Mouse (Mus musculus): ENCODE measurements around the gene Hoxa13. TPM values are rescaled to one million over a fixed set of nuclear protein-coding genes. Genes with fewer than 3 reads are reported as not detected.

Hoxa13 gene
- polyA plus RNA-seq (2016; fragmentation: Nextera tagmentation; extraction: Ambion mirVana), result 0.10 TPM in 1 of 2 replicates, not detected in the other

DNA sequence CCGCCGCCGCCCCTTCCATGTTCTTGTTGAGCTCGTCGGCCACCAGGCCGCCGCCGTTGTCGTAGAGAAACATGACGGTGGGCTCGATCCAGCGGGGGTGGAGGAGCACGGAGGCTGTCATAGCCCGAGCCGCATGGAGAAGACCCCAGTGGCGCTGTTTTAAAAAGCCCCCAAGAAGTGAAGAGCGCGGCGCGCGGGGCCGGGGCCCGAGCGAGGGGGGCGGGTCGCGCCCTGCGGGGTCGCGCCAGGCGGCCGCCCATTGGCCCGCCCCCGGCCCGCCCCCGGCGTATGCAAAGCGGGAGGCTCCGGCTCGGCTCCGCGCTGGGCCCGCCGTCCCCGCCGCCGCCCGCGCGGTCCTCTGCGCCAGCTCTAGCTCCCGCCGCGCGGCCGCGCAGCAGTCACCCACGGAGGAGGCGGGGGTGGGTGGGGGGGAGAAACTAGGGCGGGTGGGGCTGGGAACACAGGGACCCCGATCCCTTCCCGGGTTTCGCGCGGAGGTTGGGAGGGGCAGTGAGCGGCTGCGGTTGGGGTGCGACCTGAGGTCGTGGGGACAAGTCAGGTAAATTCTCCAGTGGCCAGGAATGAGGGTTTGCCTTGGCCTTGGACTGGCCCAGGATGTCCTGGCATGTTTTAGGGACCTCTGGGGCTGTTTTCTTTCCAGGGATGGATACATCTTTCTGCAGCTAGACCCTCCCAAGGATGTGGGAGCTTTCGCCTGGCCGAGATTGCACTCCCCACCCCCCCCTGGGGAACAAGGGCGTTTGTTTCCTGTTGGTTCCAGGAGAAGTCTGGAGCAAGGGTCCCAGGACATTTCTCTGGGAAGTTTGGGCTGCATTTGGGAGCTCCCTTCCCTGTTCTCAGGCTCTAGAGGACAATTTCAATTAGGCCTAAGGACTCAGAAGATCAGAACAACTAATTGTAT lies at the start of gene Hoxa13:
Gene Hoxa13 (minus strand): TSS at position 227 of the 922 bp plus-strand sequence.
- Histone ChIP-seq H3K36me3 (no peaks in the 10 kb centered on the region), H3K27me3 (replicated peaks) (peaks cover 86% of the 10 kb centered on the region), H3K9me3 (replicated peaks) (no peaks in the 10 kb centered on the region), H3K4me3 (peak within 1 kb of the TSS; percentile 57), H3K4me2 (peak within 1 kb of the TSS; percentile 85), H3K4me1 (replicated peaks) (peaks cover 13% of the 10 kb centered on the region; the same call in 1 of the 2 replicates), H3K9ac (no peak within 1 kb of the TSS), H3K27ac (ENCODE audit: poor library complexity, severe bottlenecking) (no peak within 1 kb of the TSS)
- peak; percentile 75 for ATAC-seq (ENCODE audit: insufficient number of reproducible peaks, low FRiP score)
- 3% methylated on average over 50 of the region's 72 CpGs for WGBS

DNA sequence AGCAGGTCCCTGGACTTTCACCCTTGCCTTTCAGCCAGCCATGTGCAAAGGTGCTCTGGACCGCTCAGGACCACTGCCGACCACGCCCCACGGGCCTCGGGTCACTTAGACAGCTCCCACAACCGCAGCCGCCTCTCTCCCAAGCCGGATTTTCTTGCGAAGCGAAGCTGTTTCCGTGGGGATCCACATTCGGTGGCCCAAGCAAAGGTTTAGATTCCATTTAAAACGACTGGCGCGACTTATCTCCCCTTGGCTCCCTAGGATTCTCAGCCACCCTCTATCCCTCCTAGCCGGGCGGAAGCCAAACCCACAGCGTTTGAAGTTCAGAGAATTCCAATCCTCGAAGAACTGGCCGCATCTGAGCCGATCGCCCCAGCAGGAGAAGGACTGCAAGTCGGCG lies 49.7 kb upstream of the Hoxa13 start:
- 0 out of 2 replicates have a peak overlapping the region, but pooled peaks have one; percentile 17 for H3K4me3 ChIP-seq

DNA sequence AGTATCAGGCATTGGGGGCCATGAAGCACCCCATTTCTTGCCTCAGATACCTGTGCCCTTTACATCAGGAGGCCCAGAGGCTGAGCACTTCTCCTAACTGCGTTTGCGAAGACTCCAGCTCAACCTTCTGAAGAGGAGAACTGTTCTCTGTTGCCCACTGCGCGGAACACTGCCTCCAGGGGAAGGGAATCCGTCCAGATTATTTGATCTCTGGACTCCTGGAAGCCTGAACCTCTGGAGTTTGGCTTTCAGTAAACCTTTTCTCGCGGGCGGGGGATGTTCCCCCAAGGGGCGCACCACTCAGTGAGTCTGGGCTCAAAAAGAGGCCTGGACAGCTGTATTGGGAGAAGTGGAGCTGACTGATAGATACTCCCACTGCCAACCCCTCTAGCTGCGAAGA lies 49.1 kb upstream of the Hoxa13 start:
- no peaks in the 10 kb centered on the region for H3K9me3 ChIP-seq (replicated peaks)
- H3K9ac ChIP-seq, result no peak overlapping the region
- no peak overlapping the region for H3K4me2 ChIP-seq
- H3K4me3 ChIP-seq, result no peak overlapping the region
- H3K27ac ChIP-seq (ENCODE audit: poor library complexity, severe bottlenecking), result no peak overlapping the region
- H3K4me1 ChIP-seq (replicated peaks), result peaks cover 18% of the 10 kb centered on the region
- 33% methylated on average over 10 of the region's 10 CpGs for WGBS
- no peaks in the 10 kb centered on the region for H3K36me3 ChIP-seq
- ATAC-seq (ENCODE audit: insufficient number of reproducible peaks, low FRiP score), result no peak
- H3K27me3 ChIP-seq (replicated peaks), result peaks cover 91% of the 10 kb centered on the region

More for the DNA sequence above, 49.7 kb upstream of the Hoxa13 start:
- peak overlapping the region; percentile 35 for H3K4me2 ChIP-seq
- peaks cover 18% of the 10 kb centered on the region for H3K4me1 ChIP-seq (replicated peaks)
- under 1% methylated on average over 24 of the region's 24 CpGs for WGBS
- no peak overlapping the region for H3K9ac ChIP-seq
- no peak overlapping the region for H3K27ac ChIP-seq (ENCODE audit: poor library complexity, severe bottlenecking)
- peaks cover 93% of the 10 kb centered on the region for H3K27me3 ChIP-seq (replicated peaks)
- H3K9me3 ChIP-seq (replicated peaks), result no peaks in the 10 kb centered on the region
- H3K36me3 ChIP-seq, result no peaks in the 10 kb centered on the region
- no peak for ATAC-seq (ENCODE audit: insufficient number of reproducible peaks, low FRiP score)

DNA sequence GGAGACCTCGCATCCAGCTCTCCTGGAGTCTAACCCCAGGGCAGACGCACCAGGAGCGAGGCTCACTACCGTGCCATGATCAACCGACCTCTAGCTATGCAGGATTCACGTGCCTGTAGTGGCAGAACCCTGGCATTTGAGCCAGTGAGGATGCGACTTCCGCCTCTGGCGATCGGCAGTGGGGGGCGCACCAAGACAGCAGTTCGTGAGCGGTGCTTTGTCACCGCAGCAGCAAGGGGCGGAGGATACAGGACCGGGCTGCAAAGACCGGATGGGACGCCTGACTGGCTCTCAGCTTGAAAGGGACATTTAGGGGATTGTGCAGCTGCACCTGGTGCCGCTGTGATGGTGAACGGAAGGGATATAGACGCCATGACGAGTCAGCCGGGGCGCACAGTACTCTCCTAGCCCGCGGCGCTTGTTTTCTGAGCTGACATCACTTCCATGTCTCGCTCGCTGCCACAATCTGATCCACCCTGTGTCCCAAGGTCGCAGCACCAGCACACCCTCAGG lies 45.3 kb upstream of the Hoxa13 start:
- peaks cover 70% of the 10 kb centered on the region for H3K27me3 ChIP-seq (replicated peaks)
- H3K27ac ChIP-seq (ENCODE audit: poor library complexity, severe bottlenecking), result no peak overlapping the region
- no peaks in the 10 kb centered on the region for H3K36me3 ChIP-seq
- peak overlapping the region; percentile 18 for H3K9ac ChIP-seq
- 0 out of 2 replicates have a peak, but pooled peaks have one; percentile 18 for ATAC-seq (ENCODE audit: insufficient number of reproducible peaks, low FRiP score)
- H3K4me3 ChIP-seq, result peak overlapping the region; percentile 46
- H3K4me1 ChIP-seq (replicated peaks), result peaks cover 7% of the 10 kb centered on the region
- under 1% methylated on average over 30 of the region's 30 CpGs for WGBS
- no peaks in the 10 kb centered on the region for H3K9me3 ChIP-seq (replicated peaks)
- H3K4me2 ChIP-seq, result peak overlapping the region; percentile 69

DNA sequence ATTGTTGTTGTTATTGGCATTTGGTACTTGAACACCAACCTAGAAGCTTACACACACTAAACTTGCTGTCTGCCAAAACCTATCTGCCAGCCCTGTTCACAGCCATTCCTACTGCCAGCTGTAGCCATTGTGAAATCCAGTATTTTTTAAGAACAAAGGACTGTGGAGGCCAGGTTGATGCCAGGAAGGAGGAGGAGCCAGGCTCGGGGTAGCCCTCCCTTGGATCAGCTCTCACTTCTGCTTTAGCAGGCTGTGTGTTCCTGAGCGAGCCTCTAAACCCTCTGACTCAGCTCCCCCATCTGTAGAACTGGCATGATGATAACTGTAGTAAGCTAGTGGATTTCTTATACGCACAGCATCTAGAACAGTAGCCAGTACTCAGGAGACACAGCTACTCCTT lies 42.7 kb upstream of the Hoxa13 start:
- no peak overlapping the region for H3K4me2 ChIP-seq
- WGBS, result 52% methylated on average over 3 of the region's 3 CpGs
- no peaks in the 10 kb centered on the region for H3K9me3 ChIP-seq (replicated peaks)
- no peak for ATAC-seq (ENCODE audit: insufficient number of reproducible peaks, low FRiP score)
- no peaks in the 10 kb centered on the region for H3K36me3 ChIP-seq
- H3K4me3 ChIP-seq, result no peak overlapping the region
- H3K27me3 ChIP-seq (replicated peaks), result peaks cover 66% of the 10 kb centered on the region
- H3K27ac ChIP-seq (ENCODE audit: poor library complexity, severe bottlenecking), result no peak overlapping the region
- no peak overlapping the region for H3K9ac ChIP-seq
- no peaks in the 10 kb centered on the region for H3K4me1 ChIP-seq (replicated peaks)

DNA sequence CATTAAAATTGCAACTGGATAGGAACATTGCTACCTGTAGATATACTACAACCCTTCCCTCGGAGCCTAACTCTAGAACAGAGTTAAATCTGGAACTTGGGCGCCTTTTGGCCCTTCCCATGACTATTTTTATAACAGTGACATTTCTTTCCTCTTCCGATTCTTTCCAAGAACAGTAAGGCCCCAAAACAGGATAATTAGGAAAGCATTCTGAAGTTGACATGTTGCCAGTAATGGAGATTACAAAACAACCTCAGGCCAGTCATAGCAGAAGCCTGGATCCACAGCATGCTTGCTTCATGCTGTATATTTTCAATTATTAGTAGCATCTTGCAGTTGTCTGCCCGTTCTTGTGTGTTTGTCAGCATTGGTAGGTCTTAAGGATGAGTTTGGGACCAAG lies 40.1 kb upstream of the Hoxa13 start:
- Histone ChIP-seq H3K9ac (no peak overlapping the region), H3K27ac (ENCODE audit: poor library complexity, severe bottlenecking) (no peak overlapping the region), H3K36me3 (no peaks in the 10 kb centered on the region), H3K4me1 (replicated peaks) (no peaks in the 10 kb centered on the region), H3K27me3 (replicated peaks) (peaks cover 53% of the 10 kb centered on the region), H3K4me2 (no peak overlapping the region), H3K4me3 (no peak overlapping the region), H3K9me3 (replicated peaks) (no peaks in the 10 kb centered on the region)
- WGBS, result 66% methylated on average over 4 of the region's 4 CpGs
- no peak for ATAC-seq (ENCODE audit: insufficient number of reproducible peaks, low FRiP score)

DNA sequence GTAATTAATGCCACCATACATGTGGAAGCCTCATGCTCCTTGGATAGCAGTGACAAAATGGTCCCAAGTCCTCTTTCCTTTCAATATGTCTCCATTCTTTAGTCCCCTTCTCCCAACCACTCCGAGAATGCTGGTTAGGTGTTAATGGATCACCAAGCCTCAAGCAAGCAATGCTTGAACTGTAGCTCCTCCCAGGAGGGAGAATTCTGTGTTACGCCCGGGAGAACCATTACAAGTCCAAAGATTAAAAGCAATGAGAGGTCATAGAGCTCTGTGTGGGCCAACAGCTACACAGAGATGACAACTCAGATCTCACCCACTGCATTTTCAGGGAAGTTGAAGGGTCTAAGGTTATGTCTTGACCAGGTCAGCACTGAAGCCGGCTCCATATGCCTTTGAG lies 37.8 kb upstream of the Hoxa13 start:
- Histone ChIP-seq H3K9ac (no peak overlapping the region), H3K4me1 (replicated peaks) (no peaks in the 10 kb centered on the region), H3K9me3 (replicated peaks) (no peaks in the 10 kb centered on the region), H3K36me3 (no peaks in the 10 kb centered on the region), H3K4me3 (no peak overlapping the region), H3K27ac (ENCODE audit: poor library complexity, severe bottlenecking) (no peak overlapping the region), H3K4me2 (no peak overlapping the region), H3K27me3 (replicated peaks) (peaks cover 46% of the 10 kb centered on the region)
- no peak for ATAC-seq (ENCODE audit: insufficient number of reproducible peaks, low FRiP score)
- WGBS, result 71% methylated on average over 4 of the region's 4 CpGs

DNA sequence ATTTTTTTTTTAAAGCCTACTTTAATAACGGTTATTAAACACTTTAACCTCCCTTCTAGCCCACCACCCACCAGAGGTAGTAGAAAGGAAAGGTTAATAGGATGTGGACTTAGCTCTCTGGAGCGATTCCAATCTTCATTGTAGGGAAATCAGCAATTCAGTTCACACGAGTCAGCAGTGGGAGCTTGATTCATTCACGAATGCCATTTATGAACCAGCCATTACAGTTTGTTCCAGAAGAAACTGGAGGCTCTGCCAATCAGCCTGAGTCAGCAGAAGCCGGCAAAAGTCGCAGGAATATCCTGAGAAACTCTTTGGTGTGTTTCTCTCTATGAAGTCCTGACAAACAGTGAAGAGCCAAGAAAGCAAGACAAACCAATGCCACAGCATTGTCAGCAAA lies 33.9 kb upstream of the Hoxa13 start:
- no peak overlapping the region for H3K4me3 ChIP-seq
- H3K27ac ChIP-seq (ENCODE audit: poor library complexity, severe bottlenecking), result no peak overlapping the region
- WGBS, result 75% methylated on average over 6 of the region's 6 CpGs
- peaks cover 59% of the 10 kb centered on the region for H3K27me3 ChIP-seq (replicated peaks)
- H3K9me3 ChIP-seq (replicated peaks), result no peaks in the 10 kb centered on the region
- no peaks in the 10 kb centered on the region for H3K36me3 ChIP-seq
- H3K9ac ChIP-seq, result no peak overlapping the region
- 0 out of 2 replicates have a peak, but pooled peaks cover 5% of the 10 kb centered on the region for H3K4me1 ChIP-seq (replicated peaks)
- H3K4me2 ChIP-seq, result no peak overlapping the region
- ATAC-seq (ENCODE audit: insufficient number of reproducible peaks, low FRiP score), result no peak

DNA sequence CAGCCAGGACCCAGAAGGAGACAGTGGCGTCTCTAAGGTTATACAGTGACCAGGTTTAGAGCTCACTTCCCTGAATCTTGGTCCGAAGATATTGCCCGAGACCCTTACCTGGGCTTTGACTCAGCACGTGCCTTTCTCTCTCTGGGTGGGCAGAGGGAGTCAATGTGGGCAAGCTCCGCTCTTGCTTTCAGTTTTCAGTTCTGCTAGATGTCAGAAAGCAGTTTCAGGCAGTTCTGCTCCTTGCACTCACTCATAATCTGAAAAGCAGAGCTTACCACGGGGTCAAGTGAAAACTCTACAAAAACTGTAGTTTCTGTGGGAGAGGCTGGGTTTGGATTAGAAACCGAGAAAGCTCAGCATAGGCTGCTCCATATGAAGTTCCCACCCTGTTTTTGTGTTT lies 31.6 kb upstream of the Hoxa13 start:
- H3K4me1 ChIP-seq (replicated peaks), result 0 out of 2 replicates have a peak, but pooled peaks cover 5% of the 10 kb centered on the region
- H3K4me3 ChIP-seq, result no peak overlapping the region
- WGBS, result 52% methylated on average over 7 of the region's 7 CpGs
- no peak for ATAC-seq (ENCODE audit: insufficient number of reproducible peaks, low FRiP score)
- H3K27me3 ChIP-seq (replicated peaks), result peaks cover 67% of the 10 kb centered on the region
- H3K9me3 ChIP-seq (replicated peaks), result no peaks in the 10 kb centered on the region
- H3K4me2 ChIP-seq, result no peak overlapping the region
- H3K27ac ChIP-seq (ENCODE audit: poor library complexity, severe bottlenecking), result no peak overlapping the region
- H3K9ac ChIP-seq, result no peak overlapping the region
- H3K36me3 ChIP-seq, result no peaks in the 10 kb centered on the region

DNA sequence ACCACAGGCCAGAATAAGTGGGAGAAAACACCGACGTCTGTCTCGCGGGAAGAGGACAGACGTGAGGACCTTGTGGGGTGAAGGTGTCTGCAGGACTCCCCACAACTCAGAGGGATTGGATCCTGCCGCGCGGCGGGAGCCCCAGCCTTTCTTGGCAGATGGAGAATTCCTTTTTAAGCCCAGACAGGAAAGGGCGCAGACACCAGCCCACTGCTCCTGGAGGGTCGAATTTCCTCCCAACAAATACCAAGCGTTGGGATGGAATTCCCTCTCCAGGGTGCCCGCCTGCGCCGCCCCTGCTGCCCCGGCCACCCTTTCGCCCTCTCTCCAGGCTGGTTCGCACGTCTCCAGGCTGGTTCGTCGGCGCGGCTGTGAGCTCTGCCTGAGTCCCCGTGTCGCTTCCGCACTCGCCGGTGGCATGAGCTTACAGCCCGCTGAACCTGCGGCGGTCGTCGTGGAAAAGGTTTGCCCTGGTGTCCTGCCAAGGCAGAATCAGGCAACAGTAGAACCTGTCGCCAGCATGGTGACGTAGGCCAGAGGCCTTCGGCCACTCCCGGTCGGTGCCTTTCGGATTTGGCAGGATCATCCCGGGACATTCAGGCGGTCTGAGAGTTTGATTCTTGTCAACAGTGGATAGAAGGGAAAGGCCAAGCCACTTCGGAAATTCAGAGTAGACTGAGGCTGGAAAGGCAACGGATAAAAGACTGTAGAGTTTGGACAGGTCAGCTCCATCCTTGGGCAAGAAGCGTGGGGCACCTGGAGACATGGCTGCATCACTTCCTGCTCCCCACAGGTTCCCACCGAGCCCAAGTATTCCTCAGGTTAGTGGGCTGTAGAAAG lies 30.6 kb upstream of the Hoxa13 start:
- ATAC-seq (ENCODE audit: insufficient number of reproducible peaks, low FRiP score), result 0 out of 2 replicates have a peak, but pooled peaks have one; percentile 33
- Histone ChIP-seq H3K36me3 (no peaks in the 10 kb centered on the region), H3K4me3 (peak overlapping the region; percentile 46), H3K9me3 (replicated peaks) (no peaks in the 10 kb centered on the region), H3K4me2 (peak overlapping the region; percentile 76), H3K27me3 (replicated peaks) (peaks cover 65% of the 10 kb centered on the region), H3K27ac (ENCODE audit: poor library complexity, severe bottlenecking) (no peak overlapping the region), H3K4me1 (replicated peaks) (0 out of 2 replicates have a peak, but pooled peaks cover 5% of the 10 kb centered on the region), H3K9ac (no peak overlapping the region; the same call in 1 of the 2 replicates)
- 2% methylated on average over 45 of the region's 45 CpGs for WGBS

Data from heart, embryonic 12.5 days (tissue).